In the genomic region with DNA sequence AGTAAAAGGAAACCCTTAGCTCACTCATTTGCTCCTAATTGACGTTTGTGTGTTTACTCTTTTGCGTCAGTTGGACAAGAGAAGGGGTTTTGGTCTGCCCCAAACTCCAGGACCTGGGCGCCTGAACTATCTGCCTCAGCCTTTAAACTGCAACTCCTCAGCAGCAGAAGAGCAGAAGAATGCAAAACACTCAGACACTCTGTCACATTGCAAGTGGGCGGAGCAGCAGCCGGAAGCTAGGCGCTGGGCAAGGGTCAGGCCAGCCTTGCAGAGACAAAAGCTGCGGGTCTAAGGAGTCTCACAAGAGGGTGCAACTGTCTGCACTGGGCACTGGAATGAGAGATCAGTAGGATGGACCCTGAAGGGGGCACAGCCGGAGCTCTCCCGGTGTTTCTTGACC, we compare ENCODE assay signal across 8 mouse cellular contexts. TPM values are rescaled to one million over a fixed set of nuclear protein-coding genes. Genes with fewer than 3 reads are reported as not detected.
DNase-seq lines count a peak whose midpoint lies in the region; ATAC-seq lines count a peak whose summit lies in the region.

No protein-coding gene starts in this region.

- no peak for ATAC-seq in erythroid progenitor cell, adult 5-6 weeks (replicated peaks; ENCODE audit: low FRiP score, poor library complexity, severe bottlenecking)

- DNase-seq in lung, adult 18-20 months = peak; percentile 26 to 33
- no peak for DNase-seq in lung, postnatal 25 days (ENCODE audit: low spot score)
- DNase-seq in embryo, embryonic 9.5 days (ENCODE audit: extremely low spot score) = peak; percentile 74
- DNase-seq in kidney, postnatal 4 days = peak; percentile 72 to 84
- peak; percentile 51 for DNase-seq in naive thymus-derived CD4-positive, alpha-beta T cell, adult 2 months (ENCODE audit: low read depth)
- DNase-seq in right cerebral cortex, postnatal 10 days (ENCODE audit: low spot score in 2 of 2) = no peak
- DNase-seq in right cerebral cortex, adult 18-20 months = no peak

RNA-seq across cellular contexts. Expression of a gene that starts 1.3 kb away (rescaled TPM):
- total RNA-seq in erythroid progenitor cell, adult 5-6 weeks (2015; ENCODE audit: low replicate concordance) = not detected in 2 replicates
- total RNA-seq in erythroid progenitor cell, adult 5-6 weeks (2017; ENCODE audit: low replicate concordance) = 1.3 TPM in 1 of 2 replicates, not detected in the other

RNA-seq across cellular contexts. Expression of a gene that starts 24.5 kb away (rescaled TPM):
- total RNA-seq in erythroid progenitor cell, adult 5-6 weeks (2015; ENCODE audit: low replicate concordance) = 417 TPM in 2 replicates
- total RNA-seq in erythroid progenitor cell, adult 5-6 weeks (2017; ENCODE audit: low replicate concordance) = 315 and 593 TPM in 2 replicates

Comparison
In these comparisons a context has a peak if more than half of its experiments do, and no peak if none do; other contexts are left out.
1. DNase-seq: peak in lung, adult 18-20 months (2 of 2), embryo, embryonic 9.5 days (single experiment), kidney, postnatal 4 days (2 of 2) and naive thymus-derived CD4-positive, alpha-beta T cell, adult 2 months (single experiment); none in lung, postnatal 25 days (single experiment), right cerebral cortex, postnatal 10 days (0 of 2) and right cerebral cortex, adult 18-20 months (single experiment).